Mouse (Mus musculus) forebrain, embryonic 15.5 days (tissue): ENCODE measurements around the gene Xrcc5. TPM values are rescaled to one million over a fixed set of nuclear protein-coding genes. Genes with fewer than 3 reads are reported as not detected.
A peak's percentile ranks its signal among the peaks of the same experiment; 100 is the strongest.

Experiments
- ATAC-seq: fragments of 200-750 bp; cut with Nextera tagmentation; replicated peaks from 2 replicates; pipeline ENCODE4 v1.8.0; 2017; ENCODE audit warnings: mild to moderate bottlenecking, moderate TSS enrichment, moderate library complexity
- H3K27ac ChIP-seq: fragments of 300-500 bp; sonication (generic); replicated peaks from 2 replicates; pipeline ENCODE4 v1.5.1; 2015; ENCODE audit warnings: mild to moderate bottlenecking, inconsistent platforms
- H3K27me3 ChIP-seq: fragments of 300-500 bp; sonication (generic); 2 replicates; pipeline ENCODE4 v1.6.1; 2015; ENCODE audit warnings: inconsistent platforms
- H3K36me3 ChIP-seq: fragments of 300-500 bp; sonication (generic); 2 replicates; pipeline ENCODE4 v1.6.1; 2015; ENCODE audit warnings: mild to moderate bottlenecking, inconsistent platforms
- H3K4me1 ChIP-seq: fragments of 300-500 bp; sonication (generic); 2 replicates; pipeline ENCODE4 v1.6.1; 2015; ENCODE audit warnings: inconsistent platforms
- H3K4me2 ChIP-seq: fragments of 300-500 bp; sonication (generic); replicated peaks from 2 replicates; pipeline ENCODE4 v1.6.1; 2015; ENCODE audit warnings: mild to moderate bottlenecking, inconsistent platforms
- H3K4me3 ChIP-seq: fragments of 300-500 bp; sonication (generic); 2 replicates; pipeline ENCODE4 v1.5.1; 2015; ENCODE audit warnings: mild to moderate bottlenecking, inconsistent platforms
- H3K9ac ChIP-seq: fragments of 300-500 bp; sonication (generic); replicated peaks from 2 replicates; pipeline ENCODE4 v1.6.1; 2015; ENCODE audit warnings: mild to moderate bottlenecking, inconsistent platforms
- H3K9me3 ChIP-seq: fragments of 300-500 bp; sonication (generic); 2 replicates; pipeline ENCODE4 v1.6.1; 2016; ENCODE audit warnings: inconsistent platforms
- WGBS: fragments of 180-500 bp; shearing (Covaris S2); methylation state at CpG from one replicate; pipeline ENCODE4 v1.1.7; 2015; ENCODE audit warnings: mixed read lengths; 5-methylcytosine and 5-hydroxymethylcytosine counted together
- polyA plus RNA-seq: library from polyadenylated mRNA; unstranded; fragments of >200 nt; fragmentation: Nextera tagmentation; extraction: Ambion mirVana; gene quantifications from 2 replicates; pipeline ENCODE4 v1.2.1, GENCODE M21; 2015

The Xrcc5 gene
- polyA plus RNA-seq, 1 experiment from 2014 or later, result 27.3 TPM

DNA sequence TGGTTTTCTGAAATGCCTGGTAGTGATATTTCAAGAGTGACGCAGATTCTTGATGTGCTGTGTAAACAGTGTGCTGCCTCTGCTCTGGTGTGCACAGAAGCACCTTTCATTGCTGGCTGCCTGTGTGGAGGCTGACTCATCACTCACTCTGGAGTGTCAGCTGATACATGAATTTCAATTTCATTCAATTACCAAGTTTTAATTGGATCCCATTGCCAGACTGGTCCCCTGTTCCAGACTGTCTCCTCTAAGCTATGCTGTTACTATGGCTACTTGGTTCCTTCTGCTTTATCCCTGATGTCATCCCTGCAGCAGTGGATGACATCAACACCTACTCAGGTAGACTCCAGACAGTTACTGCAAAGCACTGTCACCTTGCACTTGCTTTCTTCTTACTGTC, 65.3 kb downstream of the Xrcc5 start:
- peak; percentile 92 for ATAC-seq
- H3K27ac ChIP-seq, result peak overlapping the region; percentile 77

DNA sequence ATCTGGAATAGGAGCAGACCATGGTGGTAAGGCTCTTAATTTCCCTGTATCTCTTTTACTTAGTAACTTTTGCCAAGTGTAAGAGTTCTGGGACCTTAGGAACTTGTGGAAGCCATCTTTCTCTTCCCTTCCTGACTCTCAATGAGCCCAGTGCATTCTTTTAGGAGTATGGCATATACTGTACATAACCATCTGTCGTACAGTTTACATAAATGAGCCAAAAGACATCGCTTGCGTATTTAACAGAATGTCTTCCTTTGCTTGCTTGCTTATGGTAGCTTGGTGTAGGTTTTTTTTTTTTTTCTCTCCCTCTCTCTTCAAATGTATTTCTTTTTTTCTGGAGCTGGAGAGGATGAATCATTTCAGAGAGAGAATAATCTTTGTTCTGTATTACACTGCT, 65.7 kb downstream of the Xrcc5 start:
- H3K9me3 ChIP-seq, result no peaks in the 10 kb centered on the region
- WGBS, result 70% methylated on average over 3 of the region's 3 CpGs
- no peaks in the 10 kb centered on the region for H3K36me3 ChIP-seq
- ATAC-seq, result peak; percentile 65; the same call in 1 of the 2 replicates
- no peak overlapping the region for H3K4me3 ChIP-seq
- no peak overlapping the region for H3K4me2 ChIP-seq
- peak overlapping the region; percentile 77 for H3K27ac ChIP-seq
- no peaks in the 10 kb centered on the region for H3K27me3 ChIP-seq
- H3K9ac ChIP-seq, result no peak overlapping the region
- peaks cover 16% of the 10 kb centered on the region for H3K4me1 ChIP-seq

More for the DNA sequence above, 65.3 kb downstream of the Xrcc5 start:
- Histone ChIP-seq H3K9me3 (no peaks in the 10 kb centered on the region), H3K4me3 (no peak overlapping the region), H3K27me3 (no peaks in the 10 kb centered on the region), H3K4me2 (no peak overlapping the region), H3K36me3 (no peaks in the 10 kb centered on the region), H3K9ac (no peak overlapping the region), H3K4me1 (peaks cover 16% of the 10 kb centered on the region)
- 50% methylated on average over 1 of the region's 1 CpGs for WGBS

DNA sequence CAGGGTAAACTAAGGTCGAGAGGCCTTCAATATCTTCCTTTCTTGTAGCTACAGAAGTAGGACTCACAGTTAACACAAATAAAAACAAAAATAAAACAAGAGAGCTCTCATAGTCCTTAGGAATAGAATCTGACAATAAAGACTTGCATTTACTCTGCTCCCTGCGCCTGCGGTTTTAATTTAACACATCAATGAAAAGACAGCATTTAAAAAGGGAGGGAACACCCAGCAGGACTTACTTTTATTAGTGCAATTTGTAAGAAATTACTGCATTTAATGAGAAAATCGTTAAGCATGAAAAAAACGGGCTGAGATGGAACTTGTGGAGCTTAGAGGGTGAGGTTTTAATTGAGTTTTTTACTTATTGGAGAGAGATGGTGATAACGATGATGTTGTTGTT, 66.4 kb downstream of the Xrcc5 start:
- no peak for ATAC-seq
- Histone ChIP-seq H3K4me3 (no peak overlapping the region), H3K36me3 (no peaks in the 10 kb centered on the region), H3K27me3 (no peaks in the 10 kb centered on the region), H3K9me3 (no peaks in the 10 kb centered on the region), H3K4me1 (peaks cover 16% of the 10 kb centered on the region), H3K27ac (peak overlapping the region; percentile 65), H3K9ac (no peak overlapping the region), H3K4me2 (no peak overlapping the region)
- WGBS, result 13% methylated on average over 6 of the region's 6 CpGs

DNA sequence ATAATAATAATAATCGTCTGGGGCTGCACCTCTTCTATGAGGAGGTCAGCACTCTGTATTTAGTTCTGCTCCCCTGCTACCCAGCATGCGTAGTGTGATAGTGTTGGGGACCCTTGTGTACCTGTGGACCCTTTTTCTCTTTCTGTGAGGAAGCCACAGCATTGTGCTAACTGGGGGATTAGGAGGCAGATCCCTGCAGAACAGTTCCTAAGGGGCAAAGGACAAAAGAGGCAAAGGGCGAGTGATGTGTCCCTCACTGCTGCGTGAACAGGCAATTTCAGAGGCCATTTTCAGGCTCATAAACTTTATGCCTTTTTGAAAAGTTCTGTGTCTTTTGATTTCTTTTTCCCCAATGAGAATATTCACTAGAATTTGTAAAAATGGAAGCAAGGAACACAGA, 66.8 kb downstream of the Xrcc5 start:
- Histone ChIP-seq H3K27ac (peak overlapping the region; percentile 65; the same call in 1 of the 2 replicates), H3K4me3 (no peak overlapping the region), H3K36me3 (no peaks in the 10 kb centered on the region), H3K9me3 (no peaks in the 10 kb centered on the region), H3K27me3 (no peaks in the 10 kb centered on the region), H3K4me2 (no peak overlapping the region), H3K4me1 (peaks cover 16% of the 10 kb centered on the region), H3K9ac (no peak overlapping the region)
- WGBS, result 24% methylated on average over 4 of the region's 4 CpGs
- no peak for ATAC-seq

DNA sequence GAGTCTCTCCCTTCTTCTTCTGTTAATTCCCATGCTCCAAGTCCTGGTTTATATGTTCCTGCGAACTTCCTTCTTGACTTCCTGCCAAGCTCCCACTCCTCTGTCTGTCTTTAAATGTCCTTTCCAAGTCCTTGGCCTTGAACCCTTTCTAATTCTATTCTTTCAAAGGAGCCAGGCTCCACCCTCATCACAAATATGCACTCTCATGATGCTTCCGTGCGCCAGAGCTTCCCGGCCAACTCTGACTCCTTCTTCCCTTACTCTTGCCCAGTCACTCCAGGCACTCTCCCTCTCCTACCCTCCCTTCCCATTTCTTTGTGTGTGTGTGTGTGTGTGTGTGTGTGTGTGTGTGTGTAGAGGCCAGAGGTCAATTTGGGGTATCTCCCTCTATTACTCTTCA, 70.9 kb downstream of the Xrcc5 start:
- Histone ChIP-seq H3K9ac (no peak overlapping the region), H3K27me3 (no peaks in the 10 kb centered on the region), H3K4me1 (peaks cover 14% of the 10 kb centered on the region), H3K27ac (no peak overlapping the region), H3K4me2 (no peak overlapping the region), H3K36me3 (no peaks in the 10 kb centered on the region), H3K4me3 (no peak overlapping the region), H3K9me3 (no peaks in the 10 kb centered on the region)
- WGBS, result 75% methylated on average over 4 of the region's 4 CpGs
- ATAC-seq, result no peak

DNA sequence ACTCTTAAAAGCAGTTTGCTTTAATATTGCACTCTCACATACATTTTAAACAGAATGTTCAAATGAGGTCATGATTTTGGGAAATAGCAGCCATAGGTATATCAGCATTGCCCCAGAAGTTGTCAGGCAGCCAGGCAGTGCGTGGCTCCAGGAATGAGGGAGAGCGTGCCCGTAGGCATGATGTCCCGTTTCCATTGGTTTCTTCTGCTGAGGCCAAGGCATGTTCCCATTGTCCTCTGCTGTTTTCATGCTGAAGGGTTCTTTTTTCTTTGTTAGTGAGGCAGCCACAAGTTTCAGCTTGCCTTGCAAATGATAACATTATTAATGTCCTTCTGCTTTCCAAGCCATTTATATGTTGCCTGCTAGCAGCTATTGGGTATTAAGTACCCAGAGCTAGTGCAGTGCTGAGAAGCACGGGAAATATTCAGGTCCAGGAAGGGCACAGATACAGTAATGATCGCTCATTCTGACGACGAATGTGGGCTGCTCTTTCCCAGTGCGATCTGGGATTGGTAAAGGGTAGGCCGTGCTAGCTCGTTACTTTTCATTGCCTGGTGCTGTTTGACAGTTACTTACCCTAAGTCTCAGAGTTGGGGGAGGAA, 72.6 kb downstream of the Xrcc5 start:
- H3K4me3 ChIP-seq, result no peak overlapping the region
- no peak overlapping the region for H3K4me2 ChIP-seq
- no peaks in the 10 kb centered on the region for H3K36me3 ChIP-seq
- no peaks in the 10 kb centered on the region for H3K9me3 ChIP-seq
- ATAC-seq, result peak; percentile 64; the same call in 1 of the 2 replicates
- 62% methylated on average over 11 of the region's 11 CpGs for WGBS
- H3K27me3 ChIP-seq, result no peaks in the 10 kb centered on the region
- H3K4me1 ChIP-seq, result peaks cover 6% of the 10 kb centered on the region; the same call in 1 of the 2 replicates
- H3K27ac ChIP-seq, result peak overlapping the region; percentile 59
- no peak overlapping the region for H3K9ac ChIP-seq

DNA sequence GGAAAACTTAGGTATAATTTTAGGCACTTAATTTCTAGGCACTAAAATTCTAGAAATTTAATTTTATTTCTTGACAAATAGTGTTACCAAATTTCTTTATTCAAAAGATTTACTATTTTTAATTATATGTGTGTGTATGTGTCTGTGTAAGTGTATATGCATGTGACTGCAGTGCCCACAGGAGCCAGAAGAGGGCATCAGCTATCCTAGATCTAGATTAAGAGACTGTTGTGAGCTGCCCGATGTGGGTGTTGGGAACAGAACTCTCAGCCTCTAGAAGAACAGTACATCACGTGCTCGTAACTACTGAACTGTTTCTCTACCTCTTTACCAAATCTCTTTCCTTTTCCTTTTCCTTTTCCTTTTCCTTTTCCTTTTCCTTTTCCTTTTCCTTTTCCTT, 73.3 kb downstream of the Xrcc5 start:
- 96% methylated on average over 3 of the region's 3 CpGs for WGBS
- no peak for ATAC-seq

DNA sequence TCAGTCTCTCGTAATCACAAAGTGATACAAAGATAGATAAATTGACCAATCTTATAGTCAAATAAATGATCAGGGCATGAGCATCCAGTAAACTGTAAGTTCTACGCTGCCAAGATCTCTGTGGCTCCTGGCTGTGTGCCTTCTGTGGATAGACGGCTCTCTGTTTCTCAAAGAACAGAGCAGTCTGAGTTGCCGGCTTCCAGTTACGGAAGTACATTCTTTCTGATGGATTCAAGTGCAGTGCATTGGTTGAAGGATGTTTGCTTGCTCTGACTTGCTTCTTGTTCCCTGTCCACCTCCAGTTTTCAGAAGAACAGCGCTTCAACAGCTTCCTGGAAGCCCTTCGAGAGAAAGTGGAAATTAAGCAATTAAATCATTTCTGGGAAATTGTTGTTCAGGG, 75.8 kb downstream of the Xrcc5 start:
- peaks cover 6% of the 10 kb centered on the region; the same call in 1 of the 2 replicates for H3K4me1 ChIP-seq
- WGBS, result 67% methylated on average over 7 of the region's 7 CpGs
- no peak overlapping the region for H3K4me2 ChIP-seq
- no peak overlapping the region for H3K9ac ChIP-seq
- no peak overlapping the region for H3K27ac ChIP-seq
- H3K27me3 ChIP-seq, result no peaks in the 10 kb centered on the region
- peaks cover 3% of the 10 kb centered on the region; the same call in 1 of the 2 replicates for H3K36me3 ChIP-seq
- ATAC-seq, result no peak
- no peaks in the 10 kb centered on the region for H3K9me3 ChIP-seq
- H3K4me3 ChIP-seq, result no peak overlapping the region

More for the DNA sequence above, 73.3 kb downstream of the Xrcc5 start:
- no peak overlapping the region for H3K9ac ChIP-seq
- peaks cover 6% of the 10 kb centered on the region; the same call in 1 of the 2 replicates for H3K4me1 ChIP-seq
- H3K9me3 ChIP-seq, result no peaks in the 10 kb centered on the region
- no peaks in the 10 kb centered on the region for H3K36me3 ChIP-seq
- no peaks in the 10 kb centered on the region for H3K27me3 ChIP-seq
- H3K4me3 ChIP-seq, result no peak overlapping the region
- H3K27ac ChIP-seq, result no peak overlapping the region
- H3K4me2 ChIP-seq, result no peak overlapping the region

DNA sequence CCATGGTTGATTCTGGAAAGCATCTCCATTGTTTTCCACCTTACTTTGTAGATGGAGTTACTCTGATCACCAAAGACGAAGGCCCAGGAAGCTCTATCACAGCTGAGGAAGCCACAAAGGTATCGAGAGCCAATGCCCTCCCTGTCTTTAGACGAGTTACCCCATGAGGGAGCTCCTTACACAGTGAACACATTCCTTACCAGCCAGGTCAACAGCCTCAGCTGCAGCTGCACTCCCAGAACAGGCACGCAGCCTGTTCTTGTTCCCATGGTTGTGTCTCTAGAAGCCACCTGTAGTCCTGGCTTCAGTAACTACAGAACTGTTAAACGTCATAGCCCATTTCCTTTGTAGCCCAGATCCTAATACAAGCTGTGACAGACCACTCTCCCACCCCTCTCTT, 76.4 kb downstream of the Xrcc5 start:
- no peak overlapping the region for H3K4me2 ChIP-seq
- H3K9ac ChIP-seq, result no peak overlapping the region
- no peak for ATAC-seq
- no peak overlapping the region for H3K4me3 ChIP-seq
- no peaks in the 10 kb centered on the region for H3K27me3 ChIP-seq
- no peaks in the 10 kb centered on the region for H3K9me3 ChIP-seq
- H3K36me3 ChIP-seq, result peaks cover 3% of the 10 kb centered on the region; the same call in 1 of the 2 replicates
- WGBS, result 76% methylated on average over 5 of the region's 5 CpGs
- peaks cover 6% of the 10 kb centered on the region; the same call in 1 of the 2 replicates for H3K4me1 ChIP-seq
- no peak overlapping the region for H3K27ac ChIP-seq

DNA sequence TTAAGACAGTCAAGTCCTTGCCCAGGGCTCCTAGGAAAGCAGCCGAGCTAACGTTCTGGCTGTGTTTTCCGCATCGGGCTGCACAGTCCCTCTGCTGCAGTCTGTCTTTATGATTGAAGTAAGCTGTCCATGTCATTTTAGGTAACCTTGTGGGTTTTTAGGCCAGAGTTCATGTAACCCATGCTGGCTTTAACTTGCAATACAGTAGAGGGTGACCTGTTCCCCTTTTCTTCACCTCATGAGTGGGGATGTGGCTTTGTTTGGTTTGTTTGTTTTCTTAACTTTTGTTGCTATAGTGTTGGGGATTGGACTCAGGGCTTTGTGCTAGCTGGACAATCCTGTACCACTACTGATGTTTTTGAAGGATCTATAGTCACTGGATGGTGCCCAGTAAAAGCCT, 83.2 kb downstream of the Xrcc5 start:
- Histone ChIP-seq H3K9ac (no peak overlapping the region), H3K4me3 (no peak overlapping the region), H3K27me3 (no peaks in the 10 kb centered on the region), H3K4me2 (no peak overlapping the region), H3K27ac (no peak overlapping the region), H3K4me1 (no peaks in the 10 kb centered on the region), H3K9me3 (no peaks in the 10 kb centered on the region), H3K36me3 (peaks cover 3% of the 10 kb centered on the region; the same call in 1 of the 2 replicates)
- ATAC-seq, result no peak
- 88% methylated on average over 4 of the region's 4 CpGs for WGBS

DNA sequence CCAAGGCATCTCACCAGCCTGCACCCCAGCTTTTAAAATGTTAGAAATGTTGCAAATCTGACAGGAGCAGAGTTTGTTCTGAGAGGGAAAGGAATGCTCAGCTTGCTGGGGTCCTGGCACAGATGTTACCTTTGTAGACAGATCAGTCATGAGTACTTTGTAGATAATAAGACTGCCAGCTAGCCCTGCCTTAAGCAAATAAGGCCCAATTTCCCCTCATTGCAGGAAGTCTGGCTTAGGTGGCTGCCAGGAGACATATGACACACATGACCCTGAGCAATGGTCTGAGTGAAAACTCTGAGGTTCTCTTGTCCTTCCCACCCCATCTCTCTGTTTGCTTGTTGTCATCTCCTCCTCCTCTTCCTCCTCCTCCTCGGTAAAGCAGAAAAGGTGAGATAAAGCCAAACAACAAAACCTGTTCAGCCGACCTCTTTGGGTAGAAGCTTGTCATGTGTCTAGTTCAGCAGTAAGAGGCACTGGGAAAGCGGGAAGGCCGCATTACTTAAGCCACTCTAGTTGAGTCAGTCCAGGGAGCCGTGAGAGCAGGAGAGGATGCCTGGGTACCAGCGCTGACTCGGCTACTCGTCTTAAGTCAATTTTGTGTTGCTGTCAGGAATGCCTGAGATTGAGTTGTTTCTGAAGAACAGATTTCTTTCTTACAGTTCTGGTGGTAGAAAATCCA, 92.6 kb downstream of the Xrcc5 start:
- Histone ChIP-seq H3K4me2 (no peak overlapping the region), H3K4me3 (no peak overlapping the region), H3K9ac (no peak overlapping the region), H3K9me3 (no peaks in the 10 kb centered on the region), H3K27ac (no peak overlapping the region), H3K27me3 (no peaks in the 10 kb centered on the region), H3K36me3 (no peaks in the 10 kb centered on the region), H3K4me1 (peaks cover 10% of the 10 kb centered on the region)
- ATAC-seq, result no peak
- WGBS, result 89% methylated on average over 8 of the region's 8 CpGs

DNA sequence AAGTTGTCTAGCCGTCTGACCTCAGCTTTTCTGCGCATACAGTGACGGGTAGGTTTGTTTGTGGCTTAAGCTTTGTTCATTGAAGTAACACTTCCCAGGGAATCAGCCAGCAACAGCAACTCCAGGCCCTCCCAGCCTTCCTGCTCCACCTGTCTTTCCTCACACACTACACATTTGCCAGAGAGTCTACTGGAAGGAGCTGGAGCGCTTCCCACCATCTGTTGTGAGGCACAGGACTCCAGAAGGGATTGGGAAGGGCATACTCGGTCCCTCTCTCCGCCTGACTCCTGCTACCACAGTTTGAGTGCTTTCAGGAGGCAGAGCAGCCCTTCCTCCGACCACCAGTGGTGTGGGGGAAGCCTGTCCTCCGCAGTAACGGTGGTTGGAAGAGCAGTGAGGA, 93.4 kb downstream of the Xrcc5 start:
- Histone ChIP-seq H3K27me3 (no peaks in the 10 kb centered on the region), H3K9ac (no peak overlapping the region), H3K36me3 (no peaks in the 10 kb centered on the region), H3K27ac (0 out of 2 replicates have a peak overlapping the region, but pooled peaks have one; percentile 5), H3K4me2 (no peak overlapping the region), H3K9me3 (no peaks in the 10 kb centered on the region), H3K4me3 (no peak overlapping the region), H3K4me1 (peaks cover 10% of the 10 kb centered on the region)
- WGBS, result 71% methylated on average over 9 of the region's 9 CpGs
- ATAC-seq, result peak; percentile 79; the same call in 1 of the 2 replicates
